Mouse (Mus musculus) liver, embryonic 11.5 days (tissue): ENCODE results near the gene Tnfrsf12a. TPM values are rescaled to one million over a fixed set of nuclear protein-coding genes. Genes with fewer than 3 reads are reported as not detected.

Experiments used
- ATAC-seq: fragments of 200-750 bp; cut with Nextera tagmentation; replicated peaks from 2 replicates; pipeline ENCODE4 v1.8.0; 2017; ENCODE audit warnings: moderate number of reproducible peaks, mild to moderate bottlenecking, moderate TSS enrichment, moderate library complexity; ENCODE audit not compliant: low FRiP score
- DNase-seq: peaks from one replicate; pipeline ENCODE4 v3.0.0-alpha.2; 2017; ENCODE audit warnings: low spot score
- H3K27ac ChIP-seq: fragments of 300-500 bp; sonication (generic); 2 replicates; pipeline ENCODE4 v1.5.1; 2014; ENCODE audit warnings: mild to moderate bottlenecking, low read depth, low read length, control low read depth
- H3K27me3 ChIP-seq: fragments of 300-500 bp; sonication (generic); replicated peaks from 2 replicates; pipeline ENCODE4 v1.6.1; 2014; ENCODE audit warnings: low read length, mixed read lengths; ENCODE audit not compliant: control insufficient read depth, insufficient read depth
- H3K36me3 ChIP-seq: fragments of 300-500 bp; sonication (generic); 2 replicates; pipeline ENCODE4 v1.6.1; 2014; ENCODE audit warnings: mild to moderate bottlenecking, low read length, moderate library complexity, mixed read lengths; ENCODE audit not compliant: control insufficient read depth, insufficient read depth
- H3K4me1 ChIP-seq: fragments of 300-500 bp; sonication (generic); replicated peaks from 2 replicates; pipeline ENCODE4 v1.6.1; 2014; ENCODE audit warnings: low read length, mixed read lengths; ENCODE audit not compliant: control insufficient read depth, insufficient read depth
- H3K4me2 ChIP-seq: fragments of 300-500 bp; sonication (generic); 2 replicates; pipeline ENCODE4 v1.6.1; 2014; ENCODE audit warnings: mild to moderate bottlenecking, control low read depth, moderate library complexity
- H3K4me3 ChIP-seq: fragments of 300-500 bp; sonication (generic); 2 replicates; pipeline ENCODE4 v1.5.1; 2014; ENCODE audit warnings: low read depth, low read length, control low read depth
- H3K9ac ChIP-seq: fragments of 300-500 bp; sonication (generic); 2 replicates; pipeline ENCODE4 v1.6.1; 2014; ENCODE audit warnings: low read depth, low read length, control low read depth
- H3K9me3 ChIP-seq: fragments of 300-500 bp; sonication (generic); 2 replicates; pipeline ENCODE4 v1.6.1; 2016; ENCODE audit warnings: low read length, inconsistent platforms, mixed read lengths; ENCODE audit not compliant: control insufficient read depth
- WGBS: fragments of 180-500 bp; shearing (Covaris S2); extraction: QIAGEN DNeasy Blood & Tissue Kit; methylation state at CpG from one replicate; pipeline ENCODE4 v1.1.7; 2014; 5-methylcytosine and 5-hydroxymethylcytosine counted together
- polyA plus RNA-seq: library from polyadenylated mRNA; unstranded; fragments of >200 nt; fragmentation: Nextera tagmentation; extraction: Ambion mirVana; gene quantifications from 2 replicates; pipeline ENCODE4 v1.2.1, GENCODE M21; 2014

The Tnfrsf12a gene
- polyA plus RNA-seq, 1 experiment from 2014 or later, result 9.5 TPM

DNA sequence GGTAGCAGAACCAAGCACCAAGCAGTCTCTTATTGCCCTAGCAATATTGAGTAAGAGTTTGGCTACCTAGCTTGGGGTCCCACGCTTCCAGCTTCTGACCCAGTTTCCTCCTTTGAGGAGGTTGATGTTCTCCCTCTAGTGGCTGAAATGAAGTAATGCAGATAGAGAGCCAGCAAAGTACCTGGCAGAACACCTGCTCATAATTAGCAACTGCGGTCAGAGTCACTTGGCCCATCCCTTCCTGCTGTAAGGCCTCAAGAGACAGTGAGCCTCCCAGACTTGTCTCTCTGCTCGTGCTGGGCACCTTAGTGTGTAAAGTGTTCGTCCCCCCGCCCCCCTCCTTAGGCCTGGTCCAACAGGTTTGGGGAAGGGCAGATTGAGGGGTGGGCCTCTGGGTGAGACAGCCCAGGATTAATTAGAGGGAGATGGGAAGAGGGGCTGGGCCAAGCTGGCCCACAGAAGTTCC is 12.7 kb downstream of the Tnfrsf12a start:
- ATAC-seq (peak; percentile 14; the same call in 1 of the 2 replicates), DNase-seq (no peak)
- no peak overlapping the region for H3K4me2 ChIP-seq
- H3K36me3 ChIP-seq, result peaks cover 3% of the 10 kb centered on the region
- no peaks in the 10 kb centered on the region for H3K9me3 ChIP-seq
- H3K27ac ChIP-seq, result no peak overlapping the region
- 18% methylated on average over 5 of the region's 5 CpGs for WGBS
- no peak overlapping the region for H3K4me3 ChIP-seq
- no peak overlapping the region for H3K9ac ChIP-seq
- peaks cover 30% of the 10 kb centered on the region for H3K27me3 ChIP-seq
- H3K4me1 ChIP-seq, result 0 out of 2 replicates have a peak, but pooled peaks cover 4% of the 10 kb centered on the region

DNA sequence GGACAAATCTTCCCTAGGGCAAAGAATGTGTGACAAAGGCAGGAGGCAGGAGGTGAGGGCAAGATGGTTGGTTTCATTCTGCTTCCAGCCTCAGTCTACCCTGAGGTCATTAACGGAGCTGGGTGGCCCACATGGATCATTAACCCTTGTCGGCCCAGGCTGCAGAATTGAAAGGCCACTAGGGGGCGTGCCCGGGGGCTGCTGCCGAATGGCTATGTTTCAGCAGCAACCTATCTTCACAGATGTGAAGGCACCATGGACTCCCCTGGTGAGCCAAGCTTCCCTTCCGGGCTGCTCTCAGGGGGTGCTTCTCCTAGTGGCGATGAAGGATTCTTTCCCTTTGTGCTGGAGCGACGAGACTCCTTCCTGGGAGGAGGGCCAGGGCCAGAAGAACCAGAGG is 15.7 kb downstream of the Tnfrsf12a start:
- Histone ChIP-seq H3K36me3 (no peaks in the 10 kb centered on the region), H3K9ac (no peak overlapping the region), H3K4me1 (0 out of 2 replicates have a peak, but pooled peaks cover 4% of the 10 kb centered on the region), H3K4me3 (no peak overlapping the region), H3K27ac (no peak overlapping the region), H3K4me2 (no peak overlapping the region), H3K9me3 (no peaks in the 10 kb centered on the region), H3K27me3 (peaks cover 33% of the 10 kb centered on the region)
- 2% methylated on average over 9 of the region's 9 CpGs for WGBS
- no peak for ATAC-seq
- no peak for DNase-seq

DNA sequence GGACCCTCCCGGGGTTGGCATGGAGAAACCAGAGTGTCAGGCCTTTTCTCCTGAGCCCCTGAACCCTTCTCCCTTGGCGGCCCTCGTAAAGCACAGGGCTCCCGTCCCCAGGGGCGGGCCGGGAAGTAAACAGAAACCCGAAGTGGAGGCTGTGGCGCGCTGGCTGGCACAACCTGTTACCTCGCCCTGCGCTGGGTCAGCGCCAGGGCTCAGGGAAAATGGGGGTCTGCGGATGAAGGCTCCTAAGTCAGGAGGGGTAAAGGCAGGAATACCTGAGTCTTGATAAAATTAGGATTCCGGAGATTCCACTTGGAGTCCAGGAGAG is 16.4 kb downstream of the Tnfrsf12a start:
- ATAC-seq, result no peak
- WGBS, result 7% methylated on average over 14 of the region's 14 CpGs
- Histone ChIP-seq H3K36me3 (no peaks in the 10 kb centered on the region), H3K4me3 (peak overlapping the region; percentile 26; the same call in 1 of the 2 replicates), H3K27ac (no peak overlapping the region), H3K4me2 (peak overlapping the region; percentile 47), H3K27me3 (peaks cover 33% of the 10 kb centered on the region), H3K9me3 (no peaks in the 10 kb centered on the region), H3K4me1 (0 out of 2 replicates have a peak, but pooled peaks cover 4% of the 10 kb centered on the region), H3K9ac (no peak overlapping the region)
- DNase-seq, result no peak

DNA sequence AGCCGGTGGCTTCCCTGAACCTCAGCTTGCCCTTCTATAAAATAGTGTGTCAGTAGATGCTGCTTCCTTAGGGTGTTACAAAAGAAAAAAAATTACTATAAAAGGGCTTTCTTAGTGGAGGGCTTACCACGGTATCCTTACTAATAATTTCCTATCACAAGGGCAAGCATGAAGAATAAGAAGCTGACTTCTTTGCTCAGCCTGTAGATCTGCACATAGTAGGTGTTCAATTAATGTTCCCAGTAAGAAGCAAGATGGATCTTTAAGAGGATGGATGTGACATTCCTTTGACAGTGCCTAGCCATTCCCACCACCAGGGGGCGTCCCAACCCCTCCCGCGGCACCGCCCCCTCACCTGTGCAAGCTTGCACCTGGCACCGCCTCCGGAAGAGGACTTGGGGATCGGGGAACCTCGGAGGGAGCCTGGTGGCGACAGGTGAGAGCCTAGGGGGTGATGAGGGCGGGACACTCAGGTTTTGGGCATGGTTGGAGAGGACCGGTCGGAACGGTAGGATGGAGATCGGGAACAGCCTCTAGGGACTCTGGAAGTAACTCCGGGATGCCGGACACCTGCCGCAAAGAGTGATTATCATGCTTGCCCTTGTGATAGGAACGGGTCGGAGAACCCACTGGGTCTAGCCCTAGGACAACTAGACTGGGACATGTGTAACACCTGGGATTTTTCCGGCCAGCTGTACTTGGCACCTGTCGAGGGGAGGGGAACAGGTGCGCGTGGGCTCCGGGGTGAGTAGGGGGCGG is 17.0 kb downstream of the Tnfrsf12a start, which contains the start of gene Bicdl2:
Gene Bicdl2 (plus strand): TSS at position 390 of the 759 bp plus-strand sequence.
- Histone ChIP-seq H3K36me3 (no peaks in the 10 kb centered on the region), H3K27ac (no peak within 1 kb of the TSS), H3K9ac (no peak within 1 kb of the TSS), H3K4me2 (peak within 1 kb of the TSS; percentile 47), H3K9me3 (no peaks in the 10 kb centered on the region), H3K4me3 (peak within 1 kb of the TSS; percentile 26; the same call in 1 of the 2 replicates), H3K27me3 (peaks cover 33% of the 10 kb centered on the region), H3K4me1 (0 out of 2 replicates have a peak, but pooled peaks cover 4% of the 10 kb centered on the region)
- no peak for DNase-seq
- ATAC-seq, result no peak
- 7% methylated on average over 27 of the region's 27 CpGs for WGBS

DNA sequence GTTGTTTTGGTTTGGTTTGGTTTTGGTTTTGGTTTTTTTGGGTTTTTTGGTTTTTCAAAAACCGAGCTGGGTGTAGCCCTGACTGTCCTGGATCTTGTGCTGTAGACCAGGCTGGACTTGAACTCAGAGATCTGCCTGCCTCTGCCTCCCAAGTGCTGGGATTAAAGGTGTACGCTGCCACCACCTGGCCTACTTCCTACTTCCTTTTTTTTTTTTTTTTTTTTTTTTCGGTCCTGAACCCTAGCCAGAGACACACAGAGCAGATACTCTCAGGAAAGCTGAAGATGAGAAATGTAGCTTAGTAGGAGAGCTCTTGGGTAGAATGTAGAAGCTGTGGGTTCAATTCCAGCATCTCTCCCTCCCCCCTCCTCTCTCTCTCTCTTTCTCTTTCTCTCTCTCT is 18.8 kb downstream of the Tnfrsf12a start:
- 74% methylated on average over 3 of the region's 3 CpGs for WGBS
- Histone ChIP-seq H3K9me3 (no peaks in the 10 kb centered on the region), H3K4me1 (0 out of 2 replicates have a peak, but pooled peaks cover 4% of the 10 kb centered on the region), H3K9ac (no peak overlapping the region), H3K27ac (no peak overlapping the region), H3K27me3 (peaks cover 33% of the 10 kb centered on the region), H3K36me3 (no peaks in the 10 kb centered on the region), H3K4me2 (no peak overlapping the region), H3K4me3 (no peak overlapping the region)
- DNase-seq, result no peak
- no peak for ATAC-seq

DNA sequence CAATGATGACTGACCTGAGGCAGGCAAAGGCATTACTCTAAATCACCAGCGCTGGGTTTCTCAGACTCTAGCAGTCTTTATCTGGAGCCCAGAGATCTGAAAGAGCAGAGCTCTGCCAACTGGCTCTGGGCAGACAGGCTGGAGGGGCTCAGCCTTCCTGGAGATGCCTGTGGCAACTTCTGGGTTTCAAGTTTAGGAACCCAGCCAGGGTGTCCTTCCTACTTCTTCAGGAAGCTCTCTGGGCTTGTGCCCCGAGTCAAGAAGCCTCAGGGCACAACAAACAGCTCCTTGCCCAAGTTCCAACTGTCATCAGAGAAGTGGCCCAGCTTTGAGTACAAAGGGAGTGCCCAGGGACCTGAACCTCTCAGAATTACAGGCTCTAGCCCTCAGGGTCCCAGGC is 22.9 kb downstream of the Tnfrsf12a start:
- no peaks in the 10 kb centered on the region for H3K9me3 ChIP-seq
- H3K4me3 ChIP-seq, result no peak overlapping the region
- no peak overlapping the region for H3K4me2 ChIP-seq
- no peak overlapping the region for H3K27ac ChIP-seq
- H3K4me1 ChIP-seq, result no peaks in the 10 kb centered on the region
- peaks cover 10% of the 10 kb centered on the region; the same call in 1 of the 2 replicates for H3K27me3 ChIP-seq
- H3K9ac ChIP-seq, result no peak overlapping the region
- ATAC-seq, result no peak
- no peaks in the 10 kb centered on the region for H3K36me3 ChIP-seq
- DNase-seq, result no peak
- WGBS, result 56% methylated on average over 2 of the region's 2 CpGs

DNA sequence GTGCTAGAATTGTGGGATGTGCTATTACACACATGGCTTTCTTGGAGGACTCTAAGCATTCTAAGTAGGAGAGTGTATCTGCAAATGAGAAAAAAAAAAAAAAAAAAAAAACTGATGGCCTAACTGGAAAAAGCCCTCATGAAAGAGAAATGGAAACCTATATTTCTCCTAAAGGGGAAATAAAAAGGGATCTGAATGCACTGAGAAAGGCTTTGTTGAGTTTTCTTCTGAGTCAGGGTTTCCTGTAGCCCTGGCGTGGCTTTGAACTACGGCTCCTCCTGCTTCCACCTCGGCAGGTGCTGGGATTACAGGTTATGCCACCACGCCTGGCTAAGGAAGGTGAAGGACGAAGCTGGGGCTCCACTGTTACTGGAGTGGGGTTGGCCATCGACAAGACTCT is 23.3 kb downstream of the Tnfrsf12a start:
- no peaks in the 10 kb centered on the region for H3K9me3 ChIP-seq
- no peaks in the 10 kb centered on the region for H3K36me3 ChIP-seq
- ATAC-seq (no peak), DNase-seq (no peak)
- no peaks in the 10 kb centered on the region for H3K4me1 ChIP-seq
- no peak overlapping the region for H3K4me2 ChIP-seq
- no peak overlapping the region for H3K27ac ChIP-seq
- 50% methylated on average over 6 of the region's 6 CpGs for WGBS
- H3K27me3 ChIP-seq, result peaks cover 10% of the 10 kb centered on the region; the same call in 1 of the 2 replicates
- no peak overlapping the region for H3K9ac ChIP-seq
- H3K4me3 ChIP-seq, result no peak overlapping the region

DNA sequence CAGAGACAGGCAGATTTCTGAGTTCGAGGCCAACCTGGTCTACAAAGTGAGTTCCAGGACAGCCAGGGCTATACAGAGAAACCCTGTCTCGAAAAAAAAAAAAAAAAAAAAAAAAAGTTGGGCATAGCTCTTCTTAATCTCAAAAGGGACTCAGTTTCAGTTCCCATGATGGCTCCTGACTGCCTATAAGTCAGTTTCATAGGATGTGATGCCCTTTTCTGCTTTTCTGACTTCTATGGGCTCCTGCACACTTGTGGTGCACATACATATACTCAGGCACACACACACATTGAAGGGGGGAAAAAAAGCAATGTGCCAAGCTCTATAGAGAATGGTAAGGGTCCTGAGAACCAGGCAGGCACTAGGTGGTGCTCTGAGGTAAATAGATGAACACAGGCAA is 23.9 kb downstream of the Tnfrsf12a start:
- H3K4me1 ChIP-seq, result no peaks in the 10 kb centered on the region
- peaks cover 10% of the 10 kb centered on the region; the same call in 1 of the 2 replicates for H3K27me3 ChIP-seq
- no peak overlapping the region for H3K4me2 ChIP-seq
- no peaks in the 10 kb centered on the region for H3K36me3 ChIP-seq
- H3K9ac ChIP-seq, result no peak overlapping the region
- 69% methylated on average over 1 of the region's 2 CpGs for WGBS
- H3K9me3 ChIP-seq, result no peaks in the 10 kb centered on the region
- DNase-seq (no peak), ATAC-seq (no peak)
- no peak overlapping the region for H3K27ac ChIP-seq
- H3K4me3 ChIP-seq, result no peak overlapping the region

DNA sequence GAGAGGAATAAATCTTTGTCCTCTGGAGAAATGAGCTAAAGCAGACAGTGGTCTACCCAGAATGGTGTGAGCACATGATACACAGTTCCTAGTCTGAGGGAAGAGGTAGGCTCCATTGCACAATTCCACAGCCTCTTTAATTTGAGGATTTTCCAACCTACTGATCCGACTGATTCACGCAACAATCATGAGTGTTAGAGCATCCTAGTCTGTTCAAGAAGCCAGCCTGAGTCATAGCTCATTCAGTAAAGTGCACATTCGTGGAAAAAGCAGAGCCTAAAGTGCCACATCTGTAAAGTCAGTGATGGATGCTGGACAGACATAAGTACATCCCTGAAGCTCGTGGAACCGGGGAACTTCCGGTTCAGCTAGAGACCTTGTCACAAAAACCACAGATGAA is 25.9 kb downstream of the Tnfrsf12a start:
- DNase-seq (no peak), ATAC-seq (no peak)
- Histone ChIP-seq H3K27me3 (peaks cover 17% of the 10 kb centered on the region), H3K4me3 (no peak overlapping the region), H3K36me3 (no peaks in the 10 kb centered on the region), H3K27ac (no peak overlapping the region), H3K4me1 (no peaks in the 10 kb centered on the region), H3K4me2 (no peak overlapping the region), H3K9ac (no peak overlapping the region), H3K9me3 (no peaks in the 10 kb centered on the region)
- WGBS, result 67% methylated on average over 6 of the region's 6 CpGs
